Mouse (Mus musculus) CH12.LX (cell line): ENCODE measurements around the gene Pcsk6. TPM values are rescaled to one million over a fixed set of nuclear protein-coding genes. Genes with fewer than 3 reads are reported as not detected.

ENCODE experiments used
- DNase-seq: peaks from one replicate; pipeline ENCODE4 v3.0.0-alpha.2; 2013; ENCODE audit errors: extremely low read depth
- H3K27ac ChIP-seq: 2 replicates; pipeline ENCODE4 v1.5.1; 2012; ENCODE audit warnings: low read depth, mild to moderate bottlenecking, control low read depth, moderate library complexity; ENCODE audit not compliant: insufficient read depth
- H3K27me3 ChIP-seq: replicated peaks from 2 replicates; pipeline ENCODE3; 2012; ENCODE audit warnings: inconsistent platforms
- H3K36me3 ChIP-seq, 2 experiments: replicated peaks in 1 of 2; 2 replicates each; pipeline versions ENCODE3 to v1.6.1; 2012; ENCODE audit warnings: inconsistent platforms in 1 of 2, low read length in 1 of 2, mild to moderate bottlenecking in 1 of 2, mixed read lengths in 1 of 2, moderate library complexity in 1 of 2; ENCODE audit not compliant: control insufficient read depth in 1 of 2, insufficient read depth in 1 of 2
- H3K4me1 ChIP-seq, 2 experiments: 2 replicates each; pipeline ENCODE4 v1.6.1; 2012; ENCODE audit warnings: inconsistent platforms in 1 of 2, moderate library complexity in 1 of 2; ENCODE audit not compliant: insufficient read depth in 2 of 2, control insufficient read depth in 1 of 2
- H3K4me2 ChIP-seq: 2 replicates; pipeline ENCODE4 v1.6.1; 2012; ENCODE audit warnings: low read depth, mild to moderate bottlenecking, control low read depth; ENCODE audit not compliant: poor library complexity, insufficient read depth, severe bottlenecking
- H3K4me3 ChIP-seq, 3 experiments: fragments of 150-350 bp in 1 of 3; sonication (generic) in 1 of 3; replicated peaks in 1 of 3; 2 replicates each; pipeline versions ENCODE3 to v1.5.1; 2011 to 2012; ENCODE audit warnings: low read depth in 2 of 3, low read length in 2 of 3, mild to moderate bottlenecking in 2 of 3, moderate library complexity in 2 of 3, control low read depth in 1 of 3, improper control_type of control experiment in 1 of 3, inconsistent platforms in 1 of 3, mixed read lengths in 1 of 3; ENCODE audit not compliant: poor library complexity in 1 of 3
- H3K79me2 ChIP-seq: replicated peaks from 2 replicates; pipeline ENCODE4 v1.6.1; 2012; ENCODE audit warnings: mild to moderate bottlenecking, moderate library complexity; ENCODE audit not compliant: control insufficient read depth, poor library complexity, insufficient read depth, severe bottlenecking; ENCODE audit errors: extremely low read depth
- H3K9ac ChIP-seq: 2 replicates; pipeline ENCODE4 v1.6.1; 2012; ENCODE audit warnings: low read depth, mild to moderate bottlenecking, control low read depth, moderate library complexity; ENCODE audit not compliant: insufficient read depth
- H3K9me3 ChIP-seq: replicated peaks from 2 replicates; pipeline ENCODE3; 2012; ENCODE audit warnings: low read length, inconsistent platforms, mixed read lengths
- CHD1 ChIP-seq: IDR thresholded peaks from 2 replicates; pipeline ENCODE4 v1.6.1; 2012; ENCODE audit warnings: low read depth, low read length, improper control_type of control experiment, inconsistent platforms
- E2F4 ChIP-seq: IDR thresholded peaks from 2 replicates; pipeline ENCODE4 v1.6.1; 2011; ENCODE audit warnings: low read depth, low read length, improper control_type of control experiment; ENCODE audit not compliant: insufficient replicate concordance
- EP300 ChIP-seq: IDR thresholded peaks from 2 replicates; pipeline ENCODE4 v1.6.1; 2011; ENCODE audit warnings: low read length, improper control_type of control experiment
- GABPA ChIP-seq: IDR thresholded peaks from 2 replicates; pipeline ENCODE4 v1.6.1; 2012; ENCODE audit warnings: low read depth, low read length, improper control_type of control experiment, inconsistent platforms; ENCODE audit not compliant: insufficient replicate concordance
- IRF4 ChIP-seq: IDR thresholded peaks from 2 replicates; pipeline ENCODE4 v1.6.1; 2014; ENCODE audit warnings: low read depth, mild to moderate bottlenecking, inconsistent platforms, low read length, improper control_type of control experiment
- MAFK ChIP-seq: IDR thresholded peaks from 2 replicates; pipeline ENCODE4 v1.6.1; 2011; ENCODE audit warnings: low read length, improper control_type of control experiment; ENCODE audit not compliant: insufficient replicate concordance
- MXI1 ChIP-seq: IDR thresholded peaks from 2 replicates; pipeline ENCODE4 v1.6.1; 2011; ENCODE audit warnings: mild to moderate bottlenecking, low read depth, low read length, improper control_type of control experiment
- MYC ChIP-seq: IDR thresholded peaks from 2 replicates; pipeline ENCODE4 v1.6.1; 2011; ENCODE audit warnings: low read depth, mild to moderate bottlenecking, improper control_type of control experiment, low read length
- PAX5 ChIP-seq: IDR thresholded peaks from 2 replicates; pipeline ENCODE4 v1.6.1; 2012; ENCODE audit warnings: low read length, inconsistent platforms, mixed read lengths
- POLR2AphosphoS2 ChIP-seq: IDR thresholded peaks from 2 replicates; pipeline ENCODE4 v1.6.1; 2011; ENCODE audit warnings: low read depth, low read length, improper control_type of control experiment
- RAD21 ChIP-seq: IDR thresholded peaks from 2 replicates; pipeline ENCODE4 v1.6.1; 2011; ENCODE audit warnings: low read depth, mild to moderate bottlenecking, low read length, improper control_type of control experiment, moderate library complexity
- ZMIZ1 ChIP-seq: IDR thresholded peaks from 2 replicates; pipeline ENCODE4 v1.6.1; 2012; ENCODE audit warnings: low read depth, mild to moderate bottlenecking, inconsistent platforms, low read length, improper control_type of control experiment
- dilution Hi-C: fragments of 300-500 bp; cut with MboI; formaldehyde crosslinking; loops from 2 replicates; pipeline ENCODE4 v1.14.3; 2020; ENCODE audit warnings: low sequenced_read_pairs; ENCODE audit not compliant: extremely low pct_unique_long_range_greater_than_20kb, extremely low pct_ligation_motif_present
- in situ Hi-C: fragments of 300-500 bp; cut with MboI; formaldehyde crosslinking; loops from 3 replicates; pipeline ENCODE4 v1.14.3; 2019; ENCODE audit warnings: low sequenced_read_pairs, low pct_ligation_motif_present, low pct_unique_long_range_greater_than_20kb, mixed read lengths
- polyA plus RNA-seq: library from polyadenylated mRNA; unstranded; fragments of >175 nt; gene quantifications from 2 replicates; pipeline ENCODE4 v1.2.1, GENCODE M21; 2012; ENCODE audit warnings: low read depth; ENCODE audit not compliant: insufficient read length
- total RNA-seq, 2 experiments: library from RNA; depleted of rRNA; stranded (reverse); fragments of 300-350 nt in 1 of 2; fragments of >200 nt in 1 of 2; gene quantifications; 2 replicates each; pipeline ENCODE4 v1.2.3; 2012 to 2014

Gene Pcsk6
- total and polyA plus RNA-seq, 3 experiments: not detected

DNA sequence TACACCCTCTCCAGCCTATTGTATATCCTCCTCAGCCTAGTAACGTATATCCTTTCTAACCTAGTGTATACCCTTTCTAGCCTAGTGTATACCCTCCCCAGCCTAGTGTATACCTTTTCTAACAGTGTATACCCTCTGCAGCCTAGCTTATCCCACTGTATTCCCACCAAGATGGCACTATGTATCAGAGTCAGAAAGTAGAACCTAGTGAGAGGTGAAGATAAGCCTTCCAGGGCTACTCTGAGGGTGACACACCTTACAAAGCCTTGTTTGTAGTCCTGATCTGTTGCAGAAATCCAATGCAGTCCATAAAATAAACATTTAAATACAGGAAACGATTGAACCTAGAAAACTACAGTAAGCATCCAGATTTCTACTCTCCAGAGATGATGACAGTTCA is 12.4 kb downstream of the Pcsk6 start:
- Histone ChIP-seq H3K4me3 (no peak overlapping the region), H3K4me1 (no peaks in the 10 kb centered on the region), H3K79me2 (no peaks in the 10 kb centered on the region), H3K27me3 (peaks cover 77% of the 10 kb centered on the region), H3K4me2 (no peak overlapping the region), H3K9me3 (no peaks in the 10 kb centered on the region), H3K9ac (no peak overlapping the region), H3K36me3 (no peaks in the 10 kb centered on the region), H3K27ac (no peak overlapping the region)
- in situ Hi-C loops: no loop called here
- dilution Hi-C loops: no loop called here
- no peak for DNase-seq
- TF ChIP-seq MYC (no peak), IRF4 (no peak)

DNA sequence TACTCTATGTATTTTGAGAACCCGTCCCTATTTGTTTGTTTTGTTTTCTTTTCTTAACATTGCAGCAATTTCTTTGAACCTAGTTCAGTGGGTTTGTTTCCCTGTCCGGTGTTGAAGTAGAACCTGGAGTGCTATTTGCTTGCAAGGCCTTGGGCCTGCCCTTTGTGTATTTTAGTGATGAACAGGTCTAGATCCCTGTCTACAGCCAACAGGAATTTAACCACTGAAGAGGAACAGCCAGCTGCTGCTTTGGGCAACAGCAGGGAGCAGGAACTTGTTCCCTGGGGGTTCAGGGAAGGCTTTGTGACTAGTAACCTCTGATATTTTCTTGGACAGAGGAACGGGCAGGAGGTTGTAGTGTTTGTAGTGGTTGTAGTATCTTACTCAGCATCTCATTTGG is 15.1 kb downstream of the Pcsk6 start:
- no peak overlapping the region for H3K4me2 ChIP-seq
- TF ChIP-seq POLR2AphosphoS2: no peak
- TF ChIP-seq PAX5: no peak
- no peak for TF ChIP-seq CHD1
- TF ChIP-seq MXI1: no peak
- TF ChIP-seq EP300: no peak
- no peak overlapping the region for H3K27ac ChIP-seq
- H3K4me1 ChIP-seq: no peaks in the 10 kb centered on the region
- H3K36me3 ChIP-seq: no peaks in the 10 kb centered on the region
- H3K4me3 ChIP-seq: no peak overlapping the region
- in situ Hi-C loops: no loop called here
- H3K9me3 ChIP-seq: no peaks in the 10 kb centered on the region
- H3K79me2 ChIP-seq: no peaks in the 10 kb centered on the region
- DNase-seq: no peak
- peaks cover 72% of the 10 kb centered on the region for H3K27me3 ChIP-seq
- H3K9ac ChIP-seq: no peak overlapping the region
- dilution Hi-C loops: no loop called here

DNA sequence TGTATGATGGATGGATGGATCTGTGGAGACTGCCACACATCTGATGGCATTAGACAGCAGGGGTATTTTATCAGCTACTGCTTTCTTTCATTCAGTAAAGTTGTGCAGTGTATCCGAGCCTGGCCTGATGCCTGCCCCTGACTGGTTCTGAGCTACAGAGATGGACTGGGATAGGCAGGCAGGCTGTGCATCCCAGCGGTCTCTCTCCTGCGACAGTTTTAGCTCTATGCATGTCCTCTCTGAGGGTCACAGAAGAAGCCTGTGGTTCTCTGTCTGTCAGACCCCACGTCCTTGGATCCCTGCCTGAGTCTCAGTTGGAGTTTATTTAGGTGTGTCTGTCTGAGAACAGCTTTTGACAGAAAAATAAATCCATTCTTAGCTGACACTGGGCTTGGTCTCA is 16.7 kb downstream of the Pcsk6 start:
- dilution Hi-C loops (no loop called here), in situ Hi-C loops (no loop called here)
- H3K27ac ChIP-seq: no peak overlapping the region

More for the DNA sequence above, 16.7 kb downstream of the Pcsk6 start:
- H3K4me1 ChIP-seq: no peaks in the 10 kb centered on the region
- no peaks in the 10 kb centered on the region for H3K9me3 ChIP-seq
- H3K4me2 ChIP-seq: no peak overlapping the region
- H3K79me2 ChIP-seq: no peaks in the 10 kb centered on the region
- no peak for DNase-seq
- no peaks in the 10 kb centered on the region for H3K36me3 ChIP-seq
- H3K9ac ChIP-seq: no peak overlapping the region
- H3K4me3 ChIP-seq: no peak overlapping the region
- TF ChIP-seq MAFK (no peak), ZMIZ1 (no peak), GABPA (no peak), E2F4 (no peak), RAD21 (no peak)
- H3K27me3 ChIP-seq: peaks cover 70% of the 10 kb centered on the region
